Mouse (Mus musculus): ENCODE measurements around the gene Wdr24.
"Not testable (repeated sequence)": the region's sequence is repeated elsewhere in the genome, so short reads cannot be mapped to it uniquely, and the experiment has no call there.

Wdr24 gene

DNA sequence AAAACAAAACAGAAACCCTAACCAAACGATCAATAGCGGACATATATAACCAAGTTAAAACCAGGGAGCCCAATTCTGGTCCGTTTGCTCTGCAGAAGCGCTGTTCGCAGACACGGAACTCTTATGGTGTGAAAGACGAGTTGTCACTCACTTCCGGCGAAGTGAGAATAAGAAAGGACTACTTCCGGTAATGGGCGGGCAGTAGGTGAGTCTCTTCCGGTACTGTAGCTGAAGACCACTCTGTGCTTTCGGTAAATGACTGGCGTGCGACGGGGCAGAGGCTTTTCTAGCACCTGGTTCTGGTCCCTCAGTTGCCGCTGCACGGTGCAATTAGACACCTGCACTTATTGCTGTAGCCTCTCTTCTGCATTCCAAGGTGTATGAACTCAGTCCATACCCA, at the start of gene Wdr24:
Wdr24 (plus strand) TSS at position 176 of the 400 bp plus-strand sequence.
- DNase-seq: peak; percentile 75 to 80

DNA sequence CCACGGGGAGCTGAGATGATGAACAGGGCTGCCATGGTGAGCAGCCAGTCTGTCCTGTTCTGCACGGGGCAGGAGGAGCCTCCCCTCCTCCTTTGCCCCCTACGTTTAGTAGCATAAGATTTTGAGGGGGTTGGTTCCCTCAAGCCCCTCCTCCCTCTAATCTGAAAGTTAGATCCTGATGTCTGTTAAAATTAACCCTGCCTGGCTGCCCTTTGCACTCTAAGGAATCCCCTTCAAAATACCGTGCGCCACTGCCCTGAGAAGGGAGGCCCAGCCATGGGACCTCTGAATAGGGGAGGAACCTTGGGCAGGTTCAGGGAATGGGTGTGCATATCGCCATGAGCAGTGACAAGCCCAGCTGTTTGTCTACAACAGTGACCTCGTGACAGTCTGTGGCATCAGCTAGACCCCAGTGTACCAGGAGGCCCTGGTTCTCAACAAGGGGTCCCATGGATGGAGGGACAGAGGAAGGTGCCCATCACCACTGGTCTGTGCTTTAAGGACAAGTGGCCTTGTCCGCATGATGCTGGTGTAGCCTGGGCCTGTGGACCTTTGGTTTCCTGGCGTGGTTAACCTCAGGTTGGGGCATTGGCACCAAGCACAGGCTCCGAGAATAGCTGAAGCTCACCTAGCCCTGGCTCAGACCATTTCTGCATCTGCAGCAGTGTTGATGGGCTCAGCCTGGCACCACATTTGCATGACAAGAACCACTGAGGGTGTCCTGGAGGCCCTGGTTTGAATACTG, 47.9 kb upstream of the Wdr24 start:
- peak; percentile 56 to 60 for DNase-seq

DNA sequence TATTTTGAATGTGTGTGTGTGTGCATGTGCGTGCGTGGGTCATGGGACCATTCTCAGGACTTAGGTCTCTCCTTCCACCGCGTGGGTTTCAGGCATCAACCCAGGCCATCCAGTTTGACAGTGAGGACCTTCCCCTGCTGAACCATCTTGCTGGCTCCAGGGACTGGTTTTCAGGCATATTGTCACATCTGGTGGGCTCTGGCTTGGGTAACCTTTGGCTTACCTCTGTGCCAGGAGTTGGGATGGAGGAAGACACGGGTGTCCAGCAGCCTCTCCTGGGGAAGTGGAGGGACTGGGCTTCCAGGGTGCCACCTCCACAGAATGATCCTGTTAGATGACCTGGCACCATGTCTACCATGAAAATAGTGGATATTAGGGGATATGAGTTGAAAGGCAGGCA, 45.5 kb upstream of the Wdr24 start:
- DNase-seq: no peak

DNA sequence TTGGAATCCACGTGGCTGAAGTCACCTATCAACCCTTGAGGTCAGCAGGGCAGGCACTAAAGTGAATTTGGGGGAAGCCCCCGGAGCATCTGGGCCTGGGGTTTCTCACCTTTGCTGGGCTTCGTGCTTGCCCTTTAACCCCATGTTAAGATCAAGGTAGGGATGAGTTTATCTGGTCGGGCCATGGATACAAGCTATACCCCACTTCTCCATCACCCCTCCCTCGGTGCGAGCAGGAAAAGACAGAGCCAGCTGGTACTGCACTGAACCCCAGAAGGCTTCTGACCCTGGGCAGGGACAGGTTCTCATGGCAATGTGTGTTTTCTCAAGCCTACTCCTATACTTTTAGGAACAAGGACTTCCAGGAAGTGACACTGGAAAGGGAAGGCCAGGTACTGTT, 42.1 kb upstream of the Wdr24 start:
- DNase-seq: no peak

DNA sequence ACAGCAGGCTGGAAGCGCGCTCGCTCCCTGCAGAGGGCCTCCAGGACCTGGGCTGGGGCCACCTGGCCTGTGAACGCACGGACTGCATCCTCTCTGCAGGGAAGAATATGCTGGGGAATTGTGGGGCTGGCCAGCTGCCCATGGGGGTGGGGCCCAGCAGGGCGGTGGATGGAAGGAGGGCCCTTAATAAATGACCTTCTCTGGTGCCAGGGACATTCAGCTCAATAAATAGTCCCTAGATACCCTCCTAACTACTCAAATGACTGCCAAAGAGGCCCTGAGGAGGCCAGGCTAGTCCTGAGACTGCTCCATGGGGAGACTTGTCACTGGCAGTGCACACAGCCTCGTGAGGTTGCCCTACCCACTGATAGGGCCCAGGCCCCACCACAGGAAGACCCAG, 40.3 kb upstream of the Wdr24 start:
- DNase-seq: peak; percentile 35 to 46

DNA sequence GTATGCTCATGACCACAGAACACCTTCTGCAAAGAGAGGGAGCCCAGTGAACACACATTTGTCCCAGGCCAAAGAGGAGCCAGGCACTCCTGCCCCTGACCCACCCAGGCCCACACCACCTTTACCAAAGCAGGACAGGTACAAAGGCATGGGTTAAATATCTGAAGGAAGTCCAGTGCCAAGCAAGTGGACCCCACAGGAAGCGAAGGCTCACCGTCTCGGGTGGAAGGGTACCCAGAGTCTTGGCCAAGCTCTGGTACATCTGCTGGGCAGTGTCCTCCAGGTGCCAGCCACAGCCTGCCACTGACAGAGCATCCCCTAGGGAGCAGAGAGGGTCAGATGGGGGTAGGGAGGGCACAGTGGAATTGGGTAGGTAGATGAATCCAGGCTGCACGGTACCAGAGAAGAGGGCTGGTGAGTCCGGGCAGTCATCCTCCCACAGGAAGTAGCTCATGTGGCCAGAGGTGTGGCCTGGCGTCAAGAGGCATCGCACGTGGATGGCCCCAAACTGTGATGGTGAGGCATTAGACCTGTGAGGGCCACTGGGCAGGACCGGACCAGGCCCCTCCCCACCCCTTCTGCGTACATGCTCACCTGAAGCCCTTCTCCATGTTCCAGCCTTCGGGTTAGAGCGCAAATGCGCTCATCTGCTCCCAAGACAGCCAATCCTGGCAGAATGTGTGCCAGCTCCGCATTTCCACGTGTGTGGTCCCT, 39.4 kb upstream of the Wdr24 start:
- DNase-seq: no peak

DNA sequence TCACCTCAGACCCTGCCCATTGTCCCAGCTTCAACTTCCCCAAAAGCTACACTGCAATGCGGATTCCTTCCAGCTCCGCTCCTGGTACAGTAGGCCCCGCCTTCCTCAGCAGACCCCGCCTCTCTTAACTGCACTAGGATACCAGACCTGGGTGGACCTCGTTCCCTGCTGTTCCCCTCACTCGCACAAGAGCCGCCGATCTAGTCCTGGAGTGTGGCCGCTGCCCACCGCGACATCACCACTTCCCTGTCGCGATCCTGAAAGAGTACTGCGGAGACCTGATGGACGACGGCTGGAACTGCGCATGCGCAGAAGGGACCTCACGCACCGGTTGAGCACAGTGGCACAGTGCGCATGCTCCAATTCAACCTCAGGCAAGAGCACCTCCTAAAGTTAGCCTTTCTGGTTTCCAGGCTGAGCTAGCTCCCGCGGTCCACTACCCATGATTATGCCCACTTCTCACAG, 38.1 kb upstream of the Wdr24 start, which contains the start of gene Haghl:
Haghl (minus strand) TSS at position 393 of the 465 bp plus-strand sequence.
- DNase-seq: peak; percentile 95 to 97

DNA sequence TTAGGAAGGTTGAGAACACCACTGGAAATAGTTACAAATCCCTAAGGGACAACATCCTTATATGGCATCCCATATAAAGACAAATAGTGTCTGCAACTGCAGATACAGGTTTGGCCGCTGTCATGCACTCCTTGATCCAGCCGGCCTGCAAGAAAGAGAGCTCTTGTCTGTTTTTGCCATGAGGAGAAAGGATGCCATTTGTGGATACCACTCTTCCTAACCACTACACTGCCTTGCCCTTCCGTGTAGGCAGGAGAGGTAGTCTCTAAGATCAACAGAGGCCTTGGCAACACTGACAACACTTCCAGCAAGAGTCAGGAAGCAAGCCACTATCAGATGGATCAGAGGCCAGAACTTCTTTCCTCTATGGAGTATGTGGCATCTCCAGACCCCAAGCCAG, 37.1 kb upstream of the Wdr24 start, which contains the start of gene Ccdc78:
Ccdc78 (plus strand) TSS at position 301 of the 400 bp plus-strand sequence.
- no peak for DNase-seq

DNA sequence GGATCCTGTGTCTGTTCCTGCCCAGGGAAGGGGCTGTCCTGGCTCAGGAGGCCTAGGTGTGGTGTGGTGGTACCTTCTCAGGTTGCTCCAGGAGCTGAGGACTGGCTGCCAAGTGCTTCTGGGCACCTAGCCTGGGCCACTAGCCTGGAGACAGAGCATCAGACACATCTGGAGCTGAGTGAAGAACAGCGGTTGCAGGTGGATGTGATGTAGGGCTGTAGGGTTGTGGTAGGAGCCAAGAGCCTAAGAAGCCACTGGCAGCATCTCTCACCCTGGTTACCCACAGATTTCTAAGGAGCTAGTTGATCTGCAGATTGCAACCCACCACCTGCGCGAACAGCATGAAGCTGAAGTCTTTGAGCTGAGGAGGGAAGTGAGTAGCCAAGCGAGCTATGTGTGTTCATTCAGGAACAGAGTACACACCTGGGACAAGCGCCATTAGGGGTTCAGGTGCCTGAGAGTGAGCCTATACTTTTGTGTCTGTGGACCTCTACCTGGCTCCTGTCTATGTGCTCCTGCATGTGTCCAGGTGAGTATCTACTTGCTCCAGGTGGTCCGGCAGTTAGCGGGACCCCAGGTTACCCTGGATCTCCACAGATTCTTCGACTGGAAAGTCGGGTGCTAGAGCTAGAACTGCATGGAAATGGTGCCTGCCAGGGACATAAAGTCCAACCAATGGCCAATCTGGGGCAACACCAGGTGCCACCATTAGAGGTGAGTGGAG, 36.5 kb upstream of the Wdr24 start:
- DNase-seq: no peak

DNA sequence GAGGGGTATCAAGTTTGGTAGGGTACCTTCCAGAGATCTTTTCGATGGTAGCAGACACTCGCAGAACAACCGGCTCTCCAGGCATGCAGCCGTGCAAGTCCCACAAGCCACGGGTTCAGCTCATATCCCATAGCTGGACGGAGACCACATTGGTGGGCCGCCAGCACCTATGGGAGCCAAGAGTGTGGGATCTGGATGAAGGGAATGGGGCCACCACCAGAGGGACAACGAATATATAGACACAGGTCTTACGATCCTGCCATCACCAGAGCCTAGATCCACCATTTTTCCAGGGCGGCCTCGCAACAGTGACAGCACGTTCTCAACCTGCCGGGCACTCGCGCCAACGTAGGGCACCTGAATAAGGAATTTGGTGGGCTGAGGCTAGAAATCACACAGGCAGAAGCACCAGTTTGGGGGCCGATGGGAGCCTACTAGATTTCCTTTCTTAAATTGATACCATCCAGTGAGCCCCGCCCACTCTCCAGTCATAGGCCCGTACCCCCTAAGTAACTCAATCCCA, 32.0 kb upstream of the Wdr24 start:
- no peak for DNase-seq

DNA sequence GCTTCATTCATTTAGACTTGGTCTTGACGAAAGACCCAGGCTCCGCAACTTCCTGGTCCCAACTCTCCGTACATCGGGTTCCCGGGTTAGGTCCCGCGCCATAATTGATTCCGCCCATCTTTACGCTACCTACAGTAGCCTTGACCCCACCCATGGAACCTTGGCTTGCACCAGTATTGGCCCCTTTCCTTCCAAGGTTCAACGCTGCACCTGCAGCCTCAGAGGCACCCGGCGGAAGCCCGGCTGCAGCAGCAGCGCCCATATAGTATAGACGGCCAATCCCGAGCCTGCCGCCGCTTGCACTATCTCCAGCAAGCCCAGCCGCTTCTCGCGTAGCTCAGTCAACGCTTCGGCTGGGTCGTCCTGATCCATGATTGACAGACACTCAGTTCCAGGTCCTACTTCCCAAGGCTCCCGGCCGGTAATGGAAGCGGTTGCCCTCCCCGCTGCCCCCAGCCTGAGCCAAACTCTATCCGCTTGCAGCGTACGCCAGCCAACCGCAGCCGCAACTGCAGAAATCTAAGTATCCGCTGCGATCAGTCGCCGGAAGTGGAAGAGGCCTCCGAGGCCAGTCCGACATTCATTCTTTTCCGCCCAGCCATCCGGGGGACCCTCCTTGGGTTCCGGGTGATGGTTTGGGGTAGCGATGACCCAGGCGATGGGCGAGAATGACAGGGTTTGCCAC, 31.4 kb upstream of the Wdr24 start:
- peak; percentile 69 to 80 for DNase-seq

DNA sequence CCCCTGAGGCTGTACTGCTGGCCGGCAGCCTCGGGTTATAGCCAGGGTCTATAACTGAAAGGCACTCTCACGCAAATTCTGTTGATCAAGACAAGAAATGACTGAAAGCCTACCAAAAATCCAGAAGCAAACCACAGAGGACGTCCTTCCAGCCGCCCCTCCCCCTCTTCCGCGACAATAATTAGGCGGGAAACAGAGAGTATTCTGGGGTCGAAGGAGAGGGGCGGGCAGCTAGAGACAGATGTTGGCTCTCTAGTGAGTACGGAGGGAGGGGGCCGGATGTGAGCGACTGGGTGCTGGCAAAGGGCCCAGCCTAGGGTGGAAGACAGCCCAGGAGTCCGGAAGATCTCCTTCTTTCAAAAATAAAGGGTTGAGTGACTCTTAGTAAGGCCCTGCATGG, 30.8 kb upstream of the Wdr24 start, which contains the start of gene Fam173a:
Fam173a (minus strand) TSS at position 287 of the 400 bp plus-strand sequence.
- peak; percentile 70 to 76 for DNase-seq

DNA sequence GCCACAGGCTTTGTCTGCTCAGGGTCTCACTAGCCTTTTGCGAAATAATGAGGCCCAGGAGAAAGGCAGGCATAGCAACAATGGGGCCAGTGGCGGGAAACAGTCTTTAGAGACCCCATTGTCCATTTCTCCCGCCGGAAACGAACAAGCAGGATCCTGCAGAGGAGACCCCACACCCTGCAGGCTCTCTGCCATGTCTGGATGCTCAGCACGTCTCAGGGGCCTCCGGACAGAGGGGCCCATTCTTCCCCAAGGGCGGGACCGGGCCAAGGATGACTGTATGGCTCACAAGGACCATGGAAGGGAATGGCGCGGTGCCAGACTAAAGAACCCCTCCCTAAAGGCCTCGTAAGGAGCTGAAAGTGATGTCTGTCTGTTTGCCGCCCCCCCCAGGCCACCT, 29.2 kb upstream of the Wdr24 start:
- DNase-seq: no peak

DNA sequence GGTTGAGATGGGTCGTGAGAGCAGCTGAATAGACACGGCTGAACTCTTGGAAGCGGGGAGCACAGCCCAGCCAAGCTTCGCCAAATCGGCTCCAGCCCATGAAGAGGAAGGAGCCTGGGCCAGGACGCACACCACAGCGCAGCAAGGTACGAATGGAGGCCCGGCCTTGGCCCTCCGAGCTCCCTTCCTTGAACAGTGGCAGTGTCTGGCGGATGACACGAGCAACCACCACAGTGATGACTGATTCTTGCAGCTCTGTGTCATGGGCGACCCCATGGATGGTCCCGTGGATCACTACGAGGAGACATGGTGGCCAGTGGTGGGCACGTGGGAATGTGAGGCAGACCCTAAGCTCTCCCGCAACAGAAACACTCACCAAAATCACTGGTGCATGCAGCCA, 28.4 kb upstream of the Wdr24 start:
- no peak for DNase-seq

DNA sequence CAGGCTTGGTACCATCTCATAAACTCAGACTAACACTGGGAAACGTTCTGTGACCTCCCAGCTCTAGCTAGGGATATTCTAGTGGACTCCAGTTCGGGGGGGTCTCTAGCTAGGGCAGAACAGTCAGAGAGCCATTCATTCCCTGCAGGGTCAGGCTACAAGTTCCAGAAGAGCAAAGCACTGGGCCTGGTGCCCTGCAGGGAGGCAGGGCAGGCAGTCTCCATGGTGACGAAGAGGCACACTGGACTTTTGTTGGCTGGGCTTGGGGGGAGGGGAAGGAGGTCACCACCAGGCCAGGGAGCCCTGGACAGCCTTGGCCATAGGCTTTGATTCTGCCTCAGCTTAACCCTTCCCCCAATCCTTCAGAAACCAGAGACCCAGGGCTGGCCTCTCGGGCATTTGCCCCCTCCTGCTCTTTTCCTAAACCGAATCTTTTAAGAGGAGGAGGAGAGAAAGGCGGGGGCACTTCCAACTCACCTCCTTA, 27.8 kb upstream of the Wdr24 start, which contains the start of gene AC134908.4:
AC134908.4 (minus strand) TSS at position 51 of the 484 bp plus-strand sequence.
- peak; percentile 67 to 79 for DNase-seq

DNA sequence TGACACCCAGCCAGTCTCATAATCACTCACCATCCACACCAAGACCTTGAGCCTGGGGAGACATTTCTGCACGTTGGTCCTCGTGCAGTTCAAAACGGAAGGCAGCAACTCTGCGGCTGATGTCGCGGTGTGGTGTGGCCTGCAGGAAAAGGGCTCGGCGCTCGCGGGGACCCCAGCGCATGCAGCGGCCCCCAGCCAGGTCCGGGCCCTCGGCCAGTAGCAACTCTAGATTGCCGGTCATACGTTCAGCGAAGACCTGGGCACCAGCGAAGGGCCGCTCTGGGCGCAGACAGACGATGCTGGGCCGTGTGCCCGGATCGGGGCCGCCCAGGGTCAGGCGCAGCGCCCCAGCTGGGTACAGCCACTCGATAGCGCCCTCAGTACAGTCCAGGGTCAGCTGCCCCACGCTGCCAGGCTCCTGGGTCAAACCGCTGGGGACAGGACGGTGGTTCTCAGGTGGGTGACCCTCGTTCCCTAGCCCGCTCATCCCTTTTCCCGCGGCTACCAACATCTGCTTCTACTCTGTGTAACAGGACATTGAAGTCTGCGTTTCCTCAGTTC, 27.1 kb upstream of the Wdr24 start:
- peak in 1 of 2 experiments; percentile 34 for DNase-seq

DNA sequence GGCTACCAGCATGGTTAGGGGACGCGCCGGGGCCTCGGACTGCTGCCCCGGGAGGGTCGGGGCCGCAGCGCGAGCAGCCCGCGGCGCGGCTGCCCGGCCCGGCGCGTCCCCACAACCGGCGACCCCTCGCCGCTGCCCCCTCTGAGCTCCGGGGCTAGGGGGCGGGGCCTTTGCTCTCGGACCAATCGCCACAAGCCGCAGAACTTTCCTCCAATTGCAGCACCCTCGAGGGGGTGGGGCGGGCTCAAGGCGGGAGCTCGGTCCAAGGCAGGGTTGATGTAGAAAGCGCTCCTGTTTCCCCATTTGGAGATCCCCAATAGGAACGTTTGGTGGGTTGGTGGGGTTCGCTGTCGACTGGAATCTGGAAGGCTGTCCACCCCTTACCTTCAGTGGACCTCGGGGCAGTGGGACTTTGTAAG, 26.5 kb upstream of the Wdr24 start, which contains the start of gene Metrn:
Metrn (minus strand) TSS at position 186 of the 419 bp plus-strand sequence.
- DNase-seq: peak; percentile 82 to 88

DNA sequence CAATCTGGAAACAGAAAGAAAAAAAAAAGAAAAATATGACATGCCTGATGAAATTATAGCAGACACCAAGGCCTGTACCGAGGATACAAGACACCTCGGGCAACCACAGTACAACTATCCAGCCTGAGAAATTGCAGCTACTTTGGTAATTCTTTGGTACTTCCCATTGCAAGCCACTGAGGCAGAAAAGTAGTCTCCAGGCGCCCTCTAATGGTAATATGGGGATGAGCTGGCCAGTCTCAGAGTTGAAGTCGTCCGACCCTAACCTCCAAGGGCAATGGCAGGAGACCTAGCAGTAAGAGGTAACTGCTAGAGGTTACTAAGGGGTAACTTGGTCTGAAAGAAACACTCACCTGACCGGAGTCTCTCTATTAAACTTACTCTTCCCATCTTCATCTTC, 22.4 kb upstream of the Wdr24 start:
- peak; percentile 77 to 81 for DNase-seq

DNA sequence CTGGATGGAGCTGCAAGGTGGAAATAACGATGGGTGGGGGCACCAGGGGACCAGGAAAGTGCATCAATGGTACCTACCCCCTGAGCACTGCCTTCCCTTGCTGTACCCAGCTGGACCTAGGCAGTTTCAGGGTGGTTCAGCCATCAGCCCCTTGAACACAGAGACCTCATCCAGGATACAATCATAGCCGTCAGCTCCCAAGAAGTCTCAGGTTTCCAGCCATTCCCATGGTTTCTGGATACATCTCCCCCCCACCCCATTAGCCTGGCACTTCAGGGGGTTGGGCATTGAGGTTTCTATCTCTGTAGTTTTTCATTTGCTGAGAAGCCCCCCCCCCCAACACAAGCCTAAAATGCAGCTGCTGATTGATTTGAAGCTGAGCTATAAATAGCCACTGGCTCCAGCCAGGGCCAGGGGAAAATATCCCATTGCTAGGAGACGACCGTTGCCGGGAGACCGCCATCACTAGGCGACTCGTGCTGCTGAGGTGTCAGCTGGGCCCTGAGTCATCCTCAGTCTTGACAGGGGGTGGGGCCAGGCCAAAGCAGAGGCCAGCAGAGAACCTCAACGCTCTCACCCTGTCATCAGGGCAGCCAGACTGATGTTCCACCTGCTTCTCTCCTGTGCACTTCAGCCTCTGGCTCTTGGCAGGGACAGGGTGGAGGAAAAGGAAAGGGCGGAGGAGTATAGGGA, 20.5 kb upstream of the Wdr24 start:
- no peak for DNase-seq

DNA sequence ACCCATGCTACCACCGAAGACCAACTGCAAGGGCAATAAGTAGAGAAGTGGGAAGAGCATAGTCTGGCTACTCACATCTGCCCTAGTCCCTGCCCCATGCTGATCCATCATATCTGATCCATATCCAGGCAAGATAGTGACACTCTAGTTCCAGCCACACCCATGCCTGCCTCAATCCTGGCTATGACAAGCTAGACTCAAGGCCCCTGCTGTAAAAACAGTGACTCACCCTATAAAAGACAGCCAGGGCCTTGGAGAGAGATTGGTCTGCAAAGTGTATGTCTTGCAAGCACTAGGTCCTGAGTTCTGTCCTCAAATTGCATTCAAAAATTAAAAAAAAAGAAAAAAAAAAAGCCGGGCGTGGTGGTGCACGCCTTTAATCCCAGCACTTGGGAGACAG, 16.9 kb upstream of the Wdr24 start:
- no peak for DNase-seq

DNA sequence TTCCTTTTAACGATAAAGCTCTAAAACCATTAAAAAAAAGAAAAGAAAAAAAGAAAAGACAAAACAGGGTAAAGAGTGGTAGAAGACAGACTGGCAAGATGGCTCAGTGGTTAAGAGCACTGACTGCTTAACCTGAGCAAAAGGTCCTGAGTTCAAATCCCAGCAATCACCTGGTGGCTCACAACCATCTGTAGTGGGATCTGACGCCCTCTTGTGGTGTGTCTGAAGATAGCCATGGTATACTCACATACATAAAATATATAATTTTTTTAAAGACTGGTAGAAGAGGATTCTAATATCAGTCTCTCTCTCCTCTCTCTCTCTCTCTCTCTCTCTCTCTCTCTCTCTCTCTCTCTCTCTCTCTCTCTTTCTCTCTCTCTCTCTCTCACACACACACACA, 16.0 kb upstream of the Wdr24 start:
- not testable (repeated sequence) for DNase-seq

All from kidney, adult 8-10 months (tissue).